Mouse (Mus musculus): ENCODE results near the gene Gm20908. TPM values are rescaled to one million over a fixed set of nuclear protein-coding genes. Genes with fewer than 3 reads are reported as not detected.
"Not testable (repeated sequence)": the region's sequence is repeated elsewhere in the genome, so short reads cannot be mapped to it uniquely, and the experiment has no call there.

Gene Gm20908
- total RNA-seq (2014; fragmentation: Nextera tagmentation) (not detected in 2 replicates), total RNA-seq (2017) (not detected in 2 replicates)

- ATAC-seq (replicated peaks; ENCODE audit: poor library complexity, severe bottlenecking): not testable (repeated sequence)
Observed at GRCm38 (mm10) chrY:64472966-64473365, at the start of gene Gm20908. Gm20908 (plus strand) TSS chrY:64473266.

Measured in granulocyte monocyte progenitor cell, adult 5-6 weeks (primary cell).